Mouse (Mus musculus): ENCODE measurements around the gene Rsph3a.

DNA sequence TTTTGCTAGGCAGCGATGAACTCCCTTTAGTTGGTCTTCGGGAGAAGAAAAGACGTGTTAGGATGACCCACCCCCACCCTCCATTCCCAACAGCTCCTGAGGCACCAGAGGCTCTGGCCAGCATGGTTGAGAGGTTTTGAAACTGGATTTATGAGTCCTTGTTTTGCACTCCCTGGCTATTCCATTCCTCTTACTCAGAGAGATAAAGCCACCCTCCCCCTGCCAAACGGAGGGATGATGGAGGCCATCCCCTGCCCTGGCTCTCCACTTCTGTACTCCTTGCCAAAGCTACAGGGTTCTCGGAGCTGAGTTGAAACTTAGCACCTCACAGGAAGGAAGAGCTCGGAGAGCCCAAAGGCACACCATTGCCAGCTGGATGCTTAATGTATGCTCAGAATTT lies 46.2 kb upstream of the Rsph3a start:
- TF ChIP-seq CTCF (IDR thresholded peaks at IDR 0.05; ENCODE audit: low read depth) (no peak), EP300 (optimal IDR thresholded peaks at IDR 0.05) (no peak)

Measured in stomach, postnatal 0 days (tissue).